Mouse (Mus musculus) ovary, adult 2 months (tissue): ENCODE measurements around the gene Evi2. TPM values are rescaled to one million over a fixed set of nuclear protein-coding genes. Genes with fewer than 3 reads are reported as not detected.

Experiments
- polyA plus RNA-seq: library from polyadenylated mRNA; depleted of rRNA; stranded (reverse); fragments of >200 nt; gene quantifications from 2 replicates; pipeline ENCODE4 v1.2.3, GENCODE M21; 2012; rRNA removed

The Evi2 gene
- 0.14 and 0.64 TPM in 2 replicates for polyA plus RNA-seq

GRCm38 (mm10) chr11:79530333-79530761 lies at the start of gene Evi2, which contains the start of gene Evi2a:
Gene Evi2 (minus strand): TSS chr11:79530589.
Gene Evi2a (minus strand): TSS chr11:79530609.

DNA sequence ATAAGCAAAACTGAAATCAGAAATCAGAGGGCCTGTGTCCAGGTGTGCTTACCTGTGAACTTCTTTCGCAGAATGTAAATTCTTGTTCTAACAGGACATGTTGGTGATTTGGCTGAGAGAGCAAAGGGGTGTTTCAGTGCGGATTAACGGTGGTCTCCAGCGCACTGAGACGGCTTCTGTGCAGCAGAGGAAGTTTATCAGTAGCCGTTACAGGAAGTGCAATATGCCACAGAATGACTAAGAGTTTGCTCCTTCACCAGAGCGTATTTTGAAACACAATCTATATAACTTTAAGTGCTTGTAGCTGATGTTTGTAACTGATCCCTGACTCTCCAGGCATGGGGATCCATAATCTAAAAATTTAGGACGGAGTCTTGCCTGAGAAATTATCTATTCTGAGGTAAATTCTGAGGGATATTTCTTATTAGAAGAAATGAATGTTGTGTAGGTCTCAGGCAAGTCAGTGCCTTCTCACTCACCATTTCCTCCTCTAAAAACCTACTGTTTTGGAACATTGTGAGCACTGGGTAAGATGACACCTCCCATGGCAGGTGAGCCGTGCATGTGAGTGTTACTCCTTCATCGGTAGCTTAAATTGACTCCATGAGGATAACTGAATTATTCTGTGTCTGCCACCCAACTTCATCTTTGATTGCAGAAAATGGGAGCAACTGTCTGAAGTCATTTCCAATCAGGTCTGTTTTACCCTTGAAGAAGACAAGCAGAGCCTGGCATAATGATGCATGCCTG lies 6.7 kb downstream of the Evi2 start, which contains the start of gene Evi2b:
Evi2b (minus strand) TSS at position 203 of the 750 bp plus-strand sequence.

DNA sequence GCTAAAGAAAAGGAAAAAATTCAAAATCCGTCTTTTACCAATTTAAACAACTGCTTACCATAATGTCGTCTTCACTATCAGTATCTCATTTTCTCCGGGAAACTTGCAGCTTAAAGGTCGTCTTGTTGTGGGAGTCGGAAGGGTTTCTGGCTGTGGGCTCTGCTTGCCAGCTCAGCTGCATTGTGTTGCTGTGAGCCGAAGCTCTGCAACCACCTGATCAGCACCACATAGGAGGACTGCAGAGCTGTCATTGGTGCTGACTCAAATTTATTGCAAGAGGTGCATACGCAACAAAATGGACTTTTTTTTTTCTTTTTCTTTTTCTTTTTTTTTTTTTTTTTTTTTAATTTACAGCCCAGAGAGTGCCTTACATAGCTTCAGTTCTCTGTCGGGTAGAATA lies 26.5 kb downstream of the Evi2 start, which contains the start of gene Omg:
Omg (minus strand) TSS at position 240 of the 400 bp plus-strand sequence.

Other genes with a start within 250 kb of the Evi2 start
- gene Gm9964, start 233.7 kb downstream of the Evi2 start, polyA plus RNA-seq, result not detected in 2 replicates
- 13.0 and 14.6 TPM in 2 replicates for gene Nf1, start 190.9 kb downstream of the Evi2 start, polyA plus RNA-seq
- 0.07 TPM in 1 of 2 replicates, not detected in the other for gene Omg, start 26.5 kb downstream of the Evi2 start, polyA plus RNA-seq
- 1.7 and 3.0 TPM in 2 replicates for gene Evi2b, start 6.8 kb downstream of the Evi2 start, polyA plus RNA-seq
- gene Evi2a, start within 50 bp of the Evi2 start, polyA plus RNA-seq, result 4.7 and 7.8 TPM in 2 replicates
- gene Rab11fip4, start 60.6 kb upstream of the Evi2 start, polyA plus RNA-seq, result 18.0 and 20.1 TPM in 2 replicates